Mouse (Mus musculus) myocyte (in vitro differentiated cells): ENCODE results near the gene Stox1. TPM values are rescaled to one million over a fixed set of nuclear protein-coding genes. Genes with fewer than 3 reads are reported as not detected.

ENCODE experiments used
- H3K27me3 ChIP-seq: one replicate; pipeline ENCODE4 v1.6.1; 2011; ENCODE audit not compliant: control insufficient read depth, insufficient read depth, insufficient read length
- H3K36me3 ChIP-seq: one replicate; pipeline ENCODE4 v1.6.1; 2011; ENCODE audit not compliant: control insufficient read depth, insufficient read depth
- H3K4me2 ChIP-seq: one replicate; pipeline ENCODE4 v1.6.1; 2011; ENCODE audit warnings: low read depth, control low read depth
- H3K4me3 ChIP-seq: one replicate; pipeline ENCODE4 v1.5.1; 2011; ENCODE audit warnings: mild to moderate bottlenecking, control low read depth, moderate library complexity
- H3K79me2 ChIP-seq: one replicate; pipeline ENCODE4 v1.6.1; 2011; ENCODE audit not compliant: control insufficient read depth, insufficient read depth
- H3ac ChIP-seq: one replicate; pipeline ENCODE4 v1.6.1; 2011; ENCODE audit not compliant: control insufficient read depth, insufficient read length
- CEBPB ChIP-seq: IDR thresholded peaks from 2 replicates; pipeline ENCODE4 v1.6.1; 2011; ENCODE audit warnings: mild to moderate bottlenecking, moderate library complexity; ENCODE audit not compliant: poor library complexity, insufficient read depth, severe bottlenecking
- E2F4 ChIP-seq: IDR thresholded peaks from one replicate; pipeline ENCODE4 v1.6.1; 2011; ENCODE audit warnings: mild to moderate bottlenecking, control low read depth, moderate library complexity; ENCODE audit not compliant: insufficient read depth
- MAX ChIP-seq: IDR thresholded peaks from one replicate; pipeline ENCODE4 v1.6.1; 2011; ENCODE audit warnings: low read depth, mild to moderate bottlenecking, control low read depth
- MYOD1 ChIP-seq, 3 experiments: IDR thresholded peaks; one replicate each; pipeline ENCODE4 v1.6.1; 2011; ENCODE audit warnings: control low read depth in 2 of 3, low read depth in 2 of 3, mild to moderate bottlenecking in 2 of 3, moderate library complexity in 1 of 3; ENCODE audit not compliant: insufficient read length in 2 of 3, control insufficient read depth in 1 of 3
- MYOG ChIP-seq, 3 experiments: IDR thresholded peaks; one replicate each; pipeline ENCODE4 v1.6.1; 2011; ENCODE audit warnings: control low read depth in 2 of 3, low read depth in 2 of 3, mild to moderate bottlenecking in 2 of 3; ENCODE audit not compliant: insufficient read length in 2 of 3, control insufficient read depth in 1 of 3, insufficient read depth in 1 of 3
- POLR2A ChIP-seq: IDR thresholded peaks from one replicate; pipeline ENCODE4 v1.6.1; 2011; ENCODE audit warnings: low read depth, mild to moderate bottlenecking, control low read depth, moderate library complexity; ENCODE audit not compliant: insufficient read length
- POLR2AphosphoS2 ChIP-seq: IDR thresholded peaks from one replicate; pipeline ENCODE4 v1.6.1; 2011; ENCODE audit warnings: low read depth, control low read depth; ENCODE audit not compliant: insufficient read length
- REST ChIP-seq: IDR thresholded peaks from one replicate; pipeline ENCODE4 v1.6.1; 2011; ENCODE audit warnings: mild to moderate bottlenecking, control low read depth, moderate library complexity; ENCODE audit not compliant: insufficient read depth, insufficient read length
- SRF ChIP-seq: IDR thresholded peaks from one replicate; pipeline ENCODE4 v1.6.1; 2011; ENCODE audit warnings: low read depth; ENCODE audit not compliant: control insufficient read depth, insufficient read length
- TCF12 ChIP-seq: IDR thresholded peaks from one replicate; pipeline ENCODE4 v1.6.1; 2011; ENCODE audit warnings: mild to moderate bottlenecking, control low read depth; ENCODE audit not compliant: poor library complexity, insufficient read depth, severe bottlenecking
- TCF3 ChIP-seq: IDR thresholded peaks from one replicate; pipeline ENCODE4 v1.6.1; 2011; ENCODE audit warnings: low read depth, control low read depth; ENCODE audit not compliant: insufficient read length
- USF1 ChIP-seq: IDR thresholded peaks from one replicate; pipeline ENCODE4 v1.6.1; 2011; ENCODE audit warnings: low read depth, mild to moderate bottlenecking, control low read depth, moderate library complexity
- polyA plus RNA-seq: library from polyadenylated mRNA; unstranded; fragments of >200 nt; fragmentation: generic; extraction: Trizol; gene quantifications from one replicate; pipeline ENCODE4 v1.2.1, GENCODE M21; 2012; ENCODE audit warnings: missing spikeins

The Stox1 gene
- polyA plus RNA-seq, 1 experiment: not detected

GRCm38 (mm10) chr10:62669245-62669644 is 56.7 kb downstream of the Stox1 start:
- Histone ChIP-seq H3K4me2 (no peak overlapping the region), H3ac (no peak overlapping the region), H3K36me3 (no peaks in the 10 kb centered on the region), H3K4me3 (no peak overlapping the region), H3K27me3 (peaks cover 25% of the 10 kb centered on the region), H3K79me2 (no peaks in the 10 kb centered on the region)
- TF ChIP-seq USF1 (no peak), SRF (no peak), MYOD1 (IDR thresholded peaks at IDR 0.05; ENCODE audit: control insufficient read depth in 1 of 3, insufficient read length in 2 of 3, low read depth in 2 of 3) (no peak), MAX (no peak), REST (no peak), POLR2A (no peak), POLR2AphosphoS2 (no peak), E2F4 (no peak), TCF3 (no peak), TCF12 (no peak), MYOG (IDR thresholded peaks at IDR 0.05; ENCODE audit: control insufficient read depth in 1 of 3, insufficient read depth in 1 of 3, insufficient read length in 2 of 3, low read depth in 2 of 3) (no peak), CEBPB (no peak)

- Histone ChIP-seq H3K27me3 (peaks cover 33% of the 10 kb centered on the region), H3K4me3 (no peak overlapping the region), H3K36me3 (no peaks in the 10 kb centered on the region), H3ac (no peak overlapping the region), H3K4me2 (no peak overlapping the region), H3K79me2 (no peaks in the 10 kb centered on the region)
- TF ChIP-seq USF1 (no peak), SRF (no peak), MYOD1 (IDR thresholded peaks at IDR 0.05; ENCODE audit: control insufficient read depth in 1 of 3, insufficient read length in 2 of 3, low read depth in 2 of 3) (no peak), E2F4 (no peak), MYOG (IDR thresholded peaks at IDR 0.05; ENCODE audit: control insufficient read depth in 1 of 3, insufficient read depth in 1 of 3, insufficient read length in 2 of 3, low read depth in 2 of 3) (no peak), TCF12 (no peak), CEBPB (no peak), TCF3 (no peak), MAX (no peak), REST (no peak), POLR2AphosphoS2 (no peak), POLR2A (no peak)
Observed at GRCm38 (mm10) chr10:62668463-62668862, 57.5 kb downstream of the Stox1 start.

GRCm38 (mm10) chr10:62668043-62668442 is 57.9 kb downstream of the Stox1 start:
- Histone ChIP-seq H3K4me2 (no peak overlapping the region), H3ac (no peak overlapping the region), H3K27me3 (peaks cover 33% of the 10 kb centered on the region), H3K4me3 (no peak overlapping the region), H3K36me3 (no peaks in the 10 kb centered on the region), H3K79me2 (no peaks in the 10 kb centered on the region)
- TF ChIP-seq MYOG (IDR thresholded peaks at IDR 0.05; ENCODE audit: control insufficient read depth in 1 of 3, insufficient read depth in 1 of 3, insufficient read length in 2 of 3, low read depth in 2 of 3) (no peak), POLR2A (no peak), TCF3 (no peak), USF1 (no peak), POLR2AphosphoS2 (no peak), REST (no peak), MAX (no peak), TCF12 (no peak), E2F4 (no peak), CEBPB (no peak), MYOD1 (IDR thresholded peaks at IDR 0.05; ENCODE audit: control insufficient read depth in 1 of 3, insufficient read length in 2 of 3, low read depth in 2 of 3) (no peak)

- Histone ChIP-seq H3K79me2 (no peaks in the 10 kb centered on the region), H3K27me3 (peaks cover 41% of the 10 kb centered on the region), H3K4me2 (no peak overlapping the region), H3K4me3 (no peak overlapping the region), H3K36me3 (no peaks in the 10 kb centered on the region), H3ac (no peak overlapping the region)
- TF ChIP-seq TCF12 (no peak), TCF3 (no peak), USF1 (no peak), MYOG (IDR thresholded peaks at IDR 0.05; ENCODE audit: control insufficient read depth in 1 of 3, insufficient read depth in 1 of 3, insufficient read length in 2 of 3, low read depth in 2 of 3) (no peak), MYOD1 (IDR thresholded peaks at IDR 0.05; ENCODE audit: control insufficient read depth in 1 of 3, insufficient read length in 2 of 3, low read depth in 2 of 3) (no peak), POLR2AphosphoS2 (no peak), E2F4 (no peak), REST (no peak), SRF (no peak), POLR2A (no peak), MAX (no peak), CEBPB (no peak)
Observed at GRCm38 (mm10) chr10:62664963-62665590, 60.9 kb downstream of the Stox1 start.

GRCm38 (mm10) chr10:62664171-62664570 is 61.8 kb downstream of the Stox1 start:
- no peaks in the 10 kb centered on the region for H3K36me3 ChIP-seq
- peaks cover 41% of the 10 kb centered on the region for H3K27me3 ChIP-seq
- no peak overlapping the region for H3K4me3 ChIP-seq
- no peak overlapping the region for H3K4me2 ChIP-seq
- no peaks in the 10 kb centered on the region for H3K79me2 ChIP-seq
- no peak for TF ChIP-seq USF1
- TF ChIP-seq TCF12: no peak
- TF ChIP-seq MAX: no peak
- no peak for TF ChIP-seq E2F4
- no peak for TF ChIP-seq CEBPB
- no peak for TF ChIP-seq MYOD1 (IDR thresholded peaks at IDR 0.05; ENCODE audit: control insufficient read depth in 1 of 3, insufficient read length in 2 of 3, low read depth in 2 of 3)
- no peak for TF ChIP-seq TCF3
- no peak for TF ChIP-seq SRF
- TF ChIP-seq REST: no peak
- no peak for TF ChIP-seq POLR2A
- no peak for TF ChIP-seq POLR2AphosphoS2
- no peak overlapping the region for H3ac ChIP-seq
